Mouse (Mus musculus): ENCODE results near the gene Zg16.

GRCm38 (mm10) chr7:127065538-127065937 lies 21.6 kb downstream of the Zg16 start:
- TF ChIP-seq CTCF (IDR thresholded peaks at IDR 0.05; ENCODE audit: low read depth) (no peak), EP300 (IDR thresholded peaks at IDR 0.05; ENCODE audit: low read depth) (no peak)

All from heart, postnatal 0 days (tissue).